Mouse (Mus musculus): ENCODE data around the gene Tjp2. TPM values are rescaled to one million over a fixed set of nuclear protein-coding genes. Genes with fewer than 3 reads are reported as not detected.

The Tjp2 gene
- polyA plus RNA-seq, 2 experiments: 12.1 to 14.9 TPM

DNA sequence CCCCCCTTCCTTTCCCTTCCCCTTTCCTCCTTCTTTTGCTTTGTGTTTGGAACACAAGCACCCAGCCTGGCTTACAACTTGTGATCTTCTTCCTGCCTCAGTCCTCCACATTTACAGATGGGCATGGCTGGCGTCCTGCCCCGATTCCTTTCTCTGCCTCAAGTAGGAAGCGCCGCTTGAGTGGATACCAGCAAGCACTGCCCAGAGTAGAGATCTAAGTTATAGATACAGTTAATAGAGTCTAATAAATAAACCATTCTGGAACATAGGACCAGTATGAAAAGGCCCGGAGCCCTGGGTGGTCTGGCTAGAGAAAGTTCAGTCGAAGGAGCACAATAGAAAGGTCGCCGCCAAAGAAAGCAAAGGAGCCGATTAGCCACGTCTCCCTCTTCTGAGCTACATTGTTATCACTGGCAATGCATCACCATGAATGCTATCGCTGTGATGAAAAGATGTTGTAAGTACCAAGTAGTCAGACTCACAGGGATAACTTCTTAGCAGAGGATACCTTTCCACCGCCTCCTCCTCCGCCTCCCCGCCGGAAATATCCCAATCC lies 41.1 kb downstream of the Tjp2 start:
- H3K4me2 ChIP-seq (replicated peaks; ENCODE audit: low read depth, low read length, severe bottlenecking): no peak overlapping the region
- no peaks in the 10 kb centered on the region for H3K4me1 ChIP-seq (ENCODE audit: control insufficient read depth, insufficient read depth, low read length)
- 89% methylated on average over 15 of the region's 15 CpGs for WGBS
- no peak for TF ChIP-seq POLR2A (IDR thresholded peaks at IDR 0.05; ENCODE audit: borderline replicate concordance, extremely low read depth, insufficient read depth, insufficient read length)
- DNase-seq (ENCODE audit: low spot score) (no peak), ATAC-seq (ENCODE audit: low FRiP score, low read depth) (no peak)
- no peak overlapping the region for H3K9ac ChIP-seq (ENCODE audit: low read depth, low read length, severe bottlenecking)
- H3K27me3 ChIP-seq (ENCODE audit: control insufficient read depth, insufficient read depth, low read length): no peaks in the 10 kb centered on the region
- no peak overlapping the region for H3K4me3 ChIP-seq (replicated peaks; ENCODE audit: low read length)
- no peaks in the 10 kb centered on the region for H3K36me3 ChIP-seq (ENCODE audit: control insufficient read depth, insufficient read depth, low read length)
- H3K27ac ChIP-seq (replicated peaks; ENCODE audit: low read depth, low read length): no peak overlapping the region
- no peaks in the 10 kb centered on the region for H3K9me3 ChIP-seq (ENCODE audit: control insufficient read depth, low read length)

DNA sequence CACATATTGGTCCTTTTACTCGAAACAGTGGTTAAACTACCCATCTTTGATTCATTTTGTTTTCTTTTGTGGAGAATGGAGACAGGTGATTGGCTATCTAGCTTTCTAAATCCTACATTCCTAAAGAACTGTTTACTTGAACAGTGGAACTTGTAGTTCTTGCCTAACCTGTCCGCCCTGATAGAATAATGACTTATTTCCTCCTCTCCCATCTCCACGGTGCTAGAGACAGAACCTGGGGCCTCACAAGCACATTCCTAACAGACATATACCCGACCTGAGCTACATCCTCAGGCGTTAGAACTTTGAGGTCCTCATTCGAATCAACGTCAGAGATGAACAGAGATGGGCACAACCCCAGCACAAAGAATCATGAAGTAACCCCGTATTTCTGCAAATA lies 44.4 kb downstream of the Tjp2 start:
- Histone ChIP-seq H3K9ac (ENCODE audit: low read depth, low read length, severe bottlenecking) (no peak overlapping the region), H3K36me3 (ENCODE audit: control insufficient read depth, insufficient read depth, low read length) (no peaks in the 10 kb centered on the region), H3K9me3 (ENCODE audit: control insufficient read depth, low read length) (no peaks in the 10 kb centered on the region), H3K4me1 (ENCODE audit: control insufficient read depth, insufficient read depth, low read length) (no peaks in the 10 kb centered on the region), H3K4me2 (replicated peaks; ENCODE audit: low read depth, low read length, severe bottlenecking) (no peak overlapping the region), H3K4me3 (replicated peaks; ENCODE audit: low read length) (no peak overlapping the region), H3K27ac (replicated peaks; ENCODE audit: low read depth, low read length) (no peak overlapping the region), H3K27me3 (ENCODE audit: control insufficient read depth, insufficient read depth, low read length) (no peaks in the 10 kb centered on the region)
- TF ChIP-seq POLR2A (IDR thresholded peaks at IDR 0.05; ENCODE audit: borderline replicate concordance, extremely low read depth, insufficient read depth, insufficient read length): no peak
- DNase-seq (ENCODE audit: low spot score) (no peak), ATAC-seq (ENCODE audit: low FRiP score, low read depth) (no peak)
- 68% methylated on average over 8 of the region's 8 CpGs for WGBS

DNA sequence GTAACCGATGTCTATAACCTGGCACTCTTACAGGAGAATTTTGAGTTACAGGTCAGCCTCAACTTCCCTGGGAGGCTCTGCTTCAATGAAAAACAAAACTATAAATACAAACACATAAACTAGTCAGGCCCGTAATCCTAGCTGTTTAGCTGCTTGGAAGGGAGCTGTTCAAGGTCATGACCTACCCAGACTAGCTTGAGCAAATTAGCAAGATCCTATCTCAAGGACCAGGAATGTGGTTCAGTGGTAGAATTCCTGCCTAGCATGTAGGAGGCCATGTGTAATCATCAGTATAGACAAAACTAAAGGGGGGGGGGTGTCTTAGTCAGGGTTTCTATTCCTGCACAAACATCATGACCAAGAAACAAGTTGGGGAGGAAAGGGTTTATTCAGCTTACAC lies 46.7 kb downstream of the Tjp2 start:
- Histone ChIP-seq H3K4me1 (ENCODE audit: control insufficient read depth, insufficient read depth, low read length) (peaks cover 10% of the 10 kb centered on the region), H3K4me3 (replicated peaks; ENCODE audit: low read length) (no peak overlapping the region), H3K27me3 (ENCODE audit: control insufficient read depth, insufficient read depth, low read length) (no peaks in the 10 kb centered on the region), H3K27ac (replicated peaks; ENCODE audit: low read depth, low read length) (no peak overlapping the region), H3K4me2 (replicated peaks; ENCODE audit: low read depth, low read length, severe bottlenecking) (no peak overlapping the region), H3K9ac (ENCODE audit: low read depth, low read length, severe bottlenecking) (no peak overlapping the region), H3K36me3 (ENCODE audit: control insufficient read depth, insufficient read depth, low read length) (no peaks in the 10 kb centered on the region), H3K9me3 (ENCODE audit: control insufficient read depth, low read length) (no peaks in the 10 kb centered on the region)
- no peak for DNase-seq (ENCODE audit: low spot score)
- WGBS: 68% methylated on average over 2 of the region's 2 CpGs
- no peak for ATAC-seq (ENCODE audit: low FRiP score, low read depth)
- TF ChIP-seq POLR2A (IDR thresholded peaks at IDR 0.05; ENCODE audit: borderline replicate concordance, extremely low read depth, insufficient read depth, insufficient read length): no peak

DNA sequence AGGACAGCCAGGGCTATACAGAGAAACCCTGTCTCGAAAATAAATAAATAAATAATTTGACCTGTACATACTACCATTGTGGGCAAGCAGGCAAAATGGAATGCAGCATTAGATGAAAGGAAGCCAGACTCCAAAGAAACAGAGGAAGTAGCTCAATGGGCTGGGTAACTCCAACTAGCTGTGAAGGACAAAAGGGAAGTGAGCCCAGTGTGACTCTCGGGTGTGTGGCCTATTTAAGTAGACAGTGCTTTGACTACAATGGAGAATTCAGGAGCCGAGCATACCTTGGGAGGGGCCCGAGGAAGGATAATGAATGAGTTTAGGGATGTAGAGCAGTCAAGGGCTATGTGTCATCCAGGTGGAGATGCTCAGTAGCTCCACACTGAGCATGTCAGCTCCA lies 48.1 kb downstream of the Tjp2 start:
- Histone ChIP-seq H3K4me1 (ENCODE audit: control insufficient read depth, insufficient read depth, low read length) (peaks cover 13% of the 10 kb centered on the region), H3K4me3 (replicated peaks; ENCODE audit: low read length) (no peak overlapping the region), H3K27ac (replicated peaks; ENCODE audit: low read depth, low read length) (no peak overlapping the region), H3K9ac (ENCODE audit: low read depth, low read length, severe bottlenecking) (no peak overlapping the region), H3K27me3 (ENCODE audit: control insufficient read depth, insufficient read depth, low read length) (no peaks in the 10 kb centered on the region), H3K4me2 (replicated peaks; ENCODE audit: low read depth, low read length, severe bottlenecking) (no peak overlapping the region), H3K9me3 (ENCODE audit: control insufficient read depth, low read length) (no peaks in the 10 kb centered on the region), H3K36me3 (ENCODE audit: control insufficient read depth, insufficient read depth, low read length) (no peaks in the 10 kb centered on the region)
- ATAC-seq (ENCODE audit: low FRiP score, low read depth) (no peak), DNase-seq (ENCODE audit: low spot score) (no peak)
- no peak for TF ChIP-seq POLR2A (IDR thresholded peaks at IDR 0.05; ENCODE audit: borderline replicate concordance, extremely low read depth, insufficient read depth, insufficient read length)
- 83% methylated on average over 4 of the region's 4 CpGs for WGBS

DNA sequence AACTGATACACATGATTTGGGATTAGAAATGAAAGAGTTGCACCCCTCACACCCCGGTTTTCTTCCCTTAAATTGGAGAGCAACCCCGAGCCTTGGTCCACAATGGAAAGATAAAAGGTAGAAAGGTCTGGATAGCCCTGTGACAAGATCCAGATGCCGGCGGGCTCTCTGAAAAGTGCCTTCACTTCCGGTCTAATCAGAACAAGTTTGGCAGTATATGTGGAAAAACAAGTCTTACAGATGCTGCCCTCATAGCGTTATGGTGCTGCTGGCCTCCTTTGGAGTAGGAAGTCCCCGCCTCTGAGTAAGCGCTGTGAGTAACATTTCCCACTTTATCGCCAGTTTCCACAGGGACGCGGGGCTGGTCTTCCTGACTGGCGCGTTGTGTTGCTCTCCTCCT lies 49.9 kb downstream of the Tjp2 start:
- no peak for TF ChIP-seq POLR2A (IDR thresholded peaks at IDR 0.05; ENCODE audit: borderline replicate concordance, extremely low read depth, insufficient read depth, insufficient read length)
- H3K27ac ChIP-seq (replicated peaks; ENCODE audit: low read depth, low read length): no peak overlapping the region
- peak overlapping the region; percentile 48 for H3K4me2 ChIP-seq (replicated peaks; ENCODE audit: low read depth, low read length, severe bottlenecking)
- H3K4me3 ChIP-seq (replicated peaks; ENCODE audit: low read length): peak overlapping the region; percentile 74
- ATAC-seq (ENCODE audit: low FRiP score, low read depth): no peak
- 1% methylated on average over 13 of the region's 13 CpGs for WGBS
- no peaks in the 10 kb centered on the region for H3K9me3 ChIP-seq (ENCODE audit: control insufficient read depth, low read length)
- H3K9ac ChIP-seq (ENCODE audit: low read depth, low read length, severe bottlenecking): peak overlapping the region; percentile 83
- peak; percentile 50 for DNase-seq (ENCODE audit: low spot score)
- no peaks in the 10 kb centered on the region for H3K36me3 ChIP-seq (ENCODE audit: control insufficient read depth, insufficient read depth, low read length)
- no peaks in the 10 kb centered on the region for H3K27me3 ChIP-seq (ENCODE audit: control insufficient read depth, insufficient read depth, low read length)
- peaks cover 13% of the 10 kb centered on the region for H3K4me1 ChIP-seq (ENCODE audit: control insufficient read depth, insufficient read depth, low read length)

Data from limb, embryonic 14.5 days (tissue).